Mouse (Mus musculus) neural tube, embryonic 14.5 days (tissue): Measurements from ENCODE around the gene Tigd4. TPM values are rescaled to one million over a fixed set of nuclear protein-coding genes. Genes with fewer than 3 reads are reported as not detected.

Experiments used
- ATAC-seq: fragments of 200-750 bp; cut with Nextera tagmentation; 2 replicates; pipeline ENCODE4 v1.8.0; 2017; ENCODE audit warnings: low read depth, mild to moderate bottlenecking, moderate TSS enrichment, moderate library complexity
- H3K27ac ChIP-seq: fragments of 300-500 bp; sonication (generic); 2 replicates; pipeline ENCODE4 v1.5.1; 2014; ENCODE audit warnings: low read depth, mild to moderate bottlenecking, control low read depth, low read length, moderate library complexity, mixed read lengths
- H3K27me3 ChIP-seq: fragments of 300-500 bp; sonication (generic); 2 replicates; pipeline ENCODE4 v1.6.1; 2014; ENCODE audit warnings: low read length; ENCODE audit not compliant: control insufficient read depth, insufficient read depth
- H3K36me3 ChIP-seq: fragments of 300-500 bp; sonication (generic); 2 replicates; pipeline ENCODE4 v1.6.1; 2014; ENCODE audit warnings: low read length, mixed read lengths; ENCODE audit not compliant: control insufficient read depth, insufficient read depth
- H3K4me1 ChIP-seq: fragments of 300-500 bp; sonication (generic); 2 replicates; pipeline ENCODE4 v1.6.1; 2014; ENCODE audit warnings: low read length; ENCODE audit not compliant: control insufficient read depth, insufficient read depth
- H3K4me2 ChIP-seq: fragments of 300-500 bp; sonication (generic); 2 replicates; pipeline ENCODE4 v1.6.1; 2014; ENCODE audit warnings: mild to moderate bottlenecking, low read depth, low read length, control low read depth
- H3K4me3 ChIP-seq: fragments of 300-500 bp; sonication (generic); 2 replicates; pipeline ENCODE4 v1.5.1; 2014; ENCODE audit warnings: low read depth, low read length, control low read depth, mixed read lengths
- H3K9ac ChIP-seq: fragments of 300-500 bp; sonication (generic); replicated peaks from 2 replicates; pipeline ENCODE4 v1.6.1; 2014; ENCODE audit warnings: low read depth, mild to moderate bottlenecking, control low read depth, low read length, mixed read lengths
- H3K9me3 ChIP-seq: fragments of 300-500 bp; sonication (generic); 2 replicates; pipeline ENCODE4 v1.6.1; 2016; ENCODE audit warnings: low read length; ENCODE audit not compliant: control insufficient read depth
- WGBS: fragments of 180-500 bp; shearing (Covaris S2); extraction: QIAGEN DNeasy Blood & Tissue Kit; methylation state at CpG from one replicate; pipeline ENCODE4 v1.1.7; 2014; 5-methylcytosine and 5-hydroxymethylcytosine counted together
- polyA plus RNA-seq: library from polyadenylated mRNA; unstranded; fragments of >200 nt; fragmentation: Nextera tagmentation; extraction: Ambion mirVana; gene quantifications from 2 replicates; pipeline ENCODE4 v1.2.1, GENCODE M21; 2014

Gene Tigd4
- polyA plus RNA-seq, 1 experiment from 2014 or later, result not detected

DNA sequence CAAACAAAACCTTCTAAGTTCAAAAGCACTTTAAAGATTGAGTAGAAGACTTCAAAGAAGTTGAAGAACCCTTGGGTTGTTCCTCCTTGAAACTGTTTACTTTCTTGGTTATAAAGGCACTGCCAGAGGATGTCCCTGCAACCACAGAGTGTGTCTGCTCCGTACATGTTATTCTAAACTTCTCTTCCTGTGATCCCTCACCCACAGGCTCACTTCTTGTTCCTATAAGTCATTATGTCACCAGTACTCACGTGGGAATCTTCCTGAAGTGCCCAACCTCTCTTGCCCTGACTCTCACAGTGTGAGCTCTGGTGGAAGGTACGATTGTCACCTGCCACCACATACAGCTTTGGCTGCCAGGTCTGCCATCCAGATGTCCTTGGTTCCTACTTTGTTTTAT is 28.7 kb downstream of the Tigd4 start:
- Histone ChIP-seq H3K36me3 (no peaks in the 10 kb centered on the region), H3K27me3 (no peaks in the 10 kb centered on the region), H3K4me3 (no peak overlapping the region), H3K4me2 (no peak overlapping the region), H3K4me1 (no peaks in the 10 kb centered on the region), H3K9me3 (no peaks in the 10 kb centered on the region), H3K27ac (no peak overlapping the region), H3K9ac (no peak overlapping the region)
- 66% methylated on average over 3 of the region's 3 CpGs for WGBS
- ATAC-seq, result no peak

- Histone ChIP-seq H3K4me2 (no peak overlapping the region), H3K4me1 (no peaks in the 10 kb centered on the region), H3K9ac (no peak overlapping the region), H3K4me3 (no peak overlapping the region), H3K36me3 (no peaks in the 10 kb centered on the region), H3K27me3 (no peaks in the 10 kb centered on the region), H3K9me3 (no peaks in the 10 kb centered on the region), H3K27ac (no peak overlapping the region)
- ATAC-seq, result no peak
- WGBS, result 96% methylated on average over 9 of the region's 9 CpGs
These were observed 38.2 kb downstream of the Tigd4 start for GRCm38 (mm10) chr3:84631586-84631985.

DNA sequence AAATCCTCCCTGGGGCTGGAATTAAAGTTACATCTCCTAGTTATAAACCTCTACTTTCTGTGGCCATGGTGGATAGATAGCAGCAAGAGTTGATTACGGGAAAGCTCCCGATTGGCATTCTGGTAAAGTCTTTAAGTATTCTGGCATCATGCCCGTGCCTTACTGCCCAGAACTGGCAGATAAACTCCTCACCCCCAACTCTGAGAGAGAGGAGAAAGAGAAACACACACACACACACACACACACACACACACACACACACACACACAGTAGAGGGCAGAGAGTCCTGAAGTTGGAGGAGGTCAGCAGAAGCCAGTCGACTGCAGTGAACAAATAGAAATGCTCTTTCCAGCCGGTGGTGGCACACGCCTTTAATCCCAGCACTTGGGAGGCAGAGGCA is 43.7 kb downstream of the Tigd4 start:
- WGBS, result 80% methylated on average over 6 of the region's 6 CpGs
- Histone ChIP-seq H3K4me2 (no peak overlapping the region), H3K9ac (no peak overlapping the region), H3K9me3 (no peaks in the 10 kb centered on the region), H3K36me3 (no peaks in the 10 kb centered on the region), H3K4me1 (no peaks in the 10 kb centered on the region), H3K27me3 (no peaks in the 10 kb centered on the region), H3K27ac (no peak overlapping the region), H3K4me3 (no peak overlapping the region)
- no peak for ATAC-seq

GRCm38 (mm10) chr3:84637890-84638578 is 44.7 kb downstream of the Tigd4 start:
- H3K27me3 ChIP-seq, result no peaks in the 10 kb centered on the region
- WGBS, result 80% methylated on average over 12 of the region's 12 CpGs
- ATAC-seq, result no peak
- no peak overlapping the region for H3K27ac ChIP-seq
- H3K9ac ChIP-seq, result no peak overlapping the region
- H3K36me3 ChIP-seq, result no peaks in the 10 kb centered on the region
- no peaks in the 10 kb centered on the region for H3K4me1 ChIP-seq
- H3K4me2 ChIP-seq, result no peak overlapping the region
- no peak overlapping the region for H3K4me3 ChIP-seq
- no peaks in the 10 kb centered on the region for H3K9me3 ChIP-seq

DNA sequence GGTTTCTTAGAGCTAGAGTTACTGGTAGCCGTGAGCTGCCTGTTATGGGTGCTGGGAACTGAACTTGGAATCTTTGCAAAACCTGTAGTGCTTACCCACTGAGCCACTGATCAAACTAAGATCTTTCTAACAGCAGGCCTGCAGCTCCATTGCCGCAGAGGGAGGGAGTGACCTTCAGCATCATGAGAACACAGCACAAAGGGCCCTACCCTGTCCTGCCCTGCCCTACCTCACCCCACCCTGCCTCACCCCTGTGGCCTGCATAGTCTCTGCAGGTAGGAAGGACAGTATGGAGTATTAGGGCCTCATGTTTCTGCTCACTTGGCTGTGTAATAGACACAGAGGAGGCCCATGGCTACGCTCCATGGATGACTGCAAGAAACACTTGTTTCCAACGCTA is 45.5 kb downstream of the Tigd4 start:
- no peak overlapping the region for H3K4me2 ChIP-seq
- 92% methylated on average over 4 of the region's 4 CpGs for WGBS
- no peaks in the 10 kb centered on the region for H3K4me1 ChIP-seq
- no peaks in the 10 kb centered on the region for H3K27me3 ChIP-seq
- ATAC-seq, result no peak
- H3K36me3 ChIP-seq, result no peaks in the 10 kb centered on the region
- no peaks in the 10 kb centered on the region for H3K9me3 ChIP-seq
- no peak overlapping the region for H3K27ac ChIP-seq
- no peak overlapping the region for H3K4me3 ChIP-seq
- no peak overlapping the region for H3K9ac ChIP-seq

DNA sequence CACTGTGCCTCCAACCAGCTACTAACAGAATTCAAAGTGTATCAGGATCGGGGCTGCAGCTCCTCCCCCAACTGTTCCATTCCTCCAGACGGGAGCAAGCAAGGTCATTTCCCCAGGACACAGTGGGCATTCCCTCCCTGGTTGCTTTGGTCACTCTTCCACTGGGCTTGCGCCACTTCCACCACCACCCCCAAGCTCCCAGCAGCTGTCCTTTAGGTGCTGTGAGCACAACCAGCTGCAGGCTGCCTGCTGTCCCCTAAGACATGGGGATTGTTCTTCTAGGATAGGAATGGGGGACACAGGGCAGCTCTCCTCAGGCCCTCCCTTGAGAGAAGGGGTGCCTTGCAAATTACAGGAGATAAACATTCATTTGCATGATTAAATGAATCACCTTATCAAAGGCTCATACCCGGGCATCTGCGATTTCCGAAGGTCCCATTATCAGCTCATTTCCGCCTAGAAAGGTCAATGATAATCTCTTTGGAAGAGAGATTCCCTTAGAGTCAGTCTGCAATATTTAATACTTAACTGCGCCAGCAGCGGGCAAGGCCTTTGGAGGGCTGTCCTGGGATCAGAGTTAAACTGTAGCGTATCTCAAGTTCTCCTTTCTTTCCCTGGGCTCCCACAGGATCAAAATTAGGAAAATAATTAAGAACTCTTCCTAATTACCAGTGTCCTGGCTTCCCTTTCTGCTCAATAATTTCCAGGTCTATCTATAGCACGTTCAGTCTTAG is 46.6 kb downstream of the Tigd4 start:
- Histone ChIP-seq H3K4me3 (no peak overlapping the region), H3K4me2 (no peak overlapping the region), H3K36me3 (no peaks in the 10 kb centered on the region), H3K27ac (no peak overlapping the region), H3K27me3 (no peaks in the 10 kb centered on the region), H3K4me1 (no peaks in the 10 kb centered on the region), H3K9ac (no peak overlapping the region), H3K9me3 (no peaks in the 10 kb centered on the region)
- WGBS, result 44% methylated on average over 11 of the region's 11 CpGs
- no peak for ATAC-seq

DNA sequence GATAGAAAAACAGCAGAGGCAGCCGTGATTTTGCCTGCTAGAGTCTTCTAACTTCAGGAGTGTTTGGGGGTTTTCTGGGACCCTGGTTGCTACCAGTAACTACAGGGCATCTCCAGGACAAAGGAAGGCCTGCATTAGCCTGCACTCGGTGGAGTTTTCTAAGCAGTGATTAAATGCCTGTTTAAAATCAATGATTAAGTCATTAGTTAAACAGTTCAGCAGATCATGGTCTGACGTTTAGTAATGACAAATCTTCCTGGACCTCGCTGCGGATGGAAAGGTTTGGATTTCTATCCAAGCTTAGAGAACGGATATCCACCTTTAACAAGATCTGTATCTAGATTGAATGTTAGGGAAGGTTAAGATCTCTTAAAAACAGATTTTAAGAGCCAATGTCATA is 47.2 kb downstream of the Tigd4 start:
- Histone ChIP-seq H3K27me3 (no peaks in the 10 kb centered on the region), H3K36me3 (no peaks in the 10 kb centered on the region), H3K4me1 (no peaks in the 10 kb centered on the region), H3K4me2 (no peak overlapping the region), H3K4me3 (no peak overlapping the region), H3K27ac (no peak overlapping the region), H3K9me3 (no peaks in the 10 kb centered on the region), H3K9ac (no peak overlapping the region)
- WGBS, result 38% methylated on average over 6 of the region's 6 CpGs
- no peak for ATAC-seq

DNA sequence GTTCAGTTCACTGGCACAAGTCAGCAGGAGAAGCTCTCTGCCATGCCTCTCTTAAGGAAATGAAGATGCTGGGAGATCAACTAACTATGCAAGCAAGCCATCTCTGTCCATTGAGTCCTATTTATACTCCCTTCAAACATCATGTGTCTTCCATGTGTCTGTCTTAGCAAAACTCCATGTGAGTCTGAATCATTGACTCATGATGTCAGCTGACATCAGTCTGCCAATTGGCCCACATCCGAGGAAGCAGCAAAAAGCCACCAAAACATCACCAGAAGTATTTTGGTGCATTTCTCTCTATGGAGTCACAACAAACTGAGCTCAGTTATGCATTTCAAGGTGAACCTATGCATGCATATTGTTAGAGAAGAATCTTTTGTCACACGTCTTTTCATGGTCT is 48.0 kb downstream of the Tigd4 start:
- WGBS, result 93% methylated on average over 2 of the region's 2 CpGs
- Histone ChIP-seq H3K9ac (no peak overlapping the region), H3K27ac (no peak overlapping the region), H3K36me3 (no peaks in the 10 kb centered on the region), H3K27me3 (no peaks in the 10 kb centered on the region), H3K9me3 (no peaks in the 10 kb centered on the region), H3K4me1 (no peaks in the 10 kb centered on the region; the same call in 1 of the 2 replicates), H3K4me2 (no peak overlapping the region), H3K4me3 (no peak overlapping the region)
- ATAC-seq, result no peak

GRCm38 (mm10) chr3:84642942-84643341 is 49.6 kb downstream of the Tigd4 start:
- Histone ChIP-seq H3K27me3 (no peaks in the 10 kb centered on the region), H3K4me2 (no peak overlapping the region), H3K27ac (no peak overlapping the region), H3K9me3 (no peaks in the 10 kb centered on the region), H3K9ac (no peak overlapping the region), H3K4me3 (no peak overlapping the region), H3K36me3 (no peaks in the 10 kb centered on the region), H3K4me1 (no peaks in the 10 kb centered on the region; the same call in 1 of the 2 replicates)
- no peak for ATAC-seq
- WGBS, result 52% methylated on average over 4 of the region's 4 CpGs
